Comparison of ENCODE assay signal across 21 mouse cellular contexts in the genomic region with DNA sequence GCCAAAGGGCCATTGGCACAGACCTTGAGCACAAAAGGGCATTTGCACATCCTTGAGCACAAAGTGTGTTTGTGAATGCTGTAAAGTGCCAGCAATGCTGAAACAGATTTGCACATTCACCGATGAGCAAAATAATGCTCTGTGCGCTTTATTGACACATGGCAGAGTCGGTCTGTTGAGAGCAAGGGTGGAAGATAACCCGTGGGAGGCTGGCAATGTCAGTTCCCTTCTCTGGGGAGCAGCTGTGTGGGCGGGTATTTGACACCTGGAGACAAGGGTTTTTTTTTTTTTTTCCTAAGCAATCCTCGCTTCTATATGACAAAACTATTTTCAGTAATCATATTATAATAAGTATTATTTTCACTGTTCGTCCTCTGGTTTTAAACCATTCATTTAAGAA. TPM values are rescaled to one million over a fixed set of nuclear protein-coding genes. Genes with fewer than 3 reads are reported as not detected.
DNase-seq lines count a peak whose midpoint lies in the region; ATAC-seq and TF ChIP-seq lines count a peak whose summit lies in the region.
"Had no signal": no experiment of that assay in that cellular context is flagged by ENCODE, and none has a peak within 500 bp of the region (broad histone marks: within the 10 kb centered on the region; RNA-seq: fewer than 3 reads in every experiment).

No protein-coding gene starts in this region.

- no peak overlapping the region for H3K9ac ChIP-seq in kidney, postnatal 0 days (ENCODE audit: low read depth, low read length)
- no peak overlapping the region for H3K9ac ChIP-seq in CH12.LX (ENCODE audit: insufficient read depth, low read depth)
- H3K9ac ChIP-seq in hindbrain, embryonic 13.5 days = no peak overlapping the region
- H3K9ac ChIP-seq: embryonic facial prominence, embryonic 15.5 days; forebrain, embryonic 15.5 days; heart, embryonic 12.5 days; hindbrain, embryonic 15.5 days had no signal

- no peaks in the 10 kb centered on the region for H3K36me3 ChIP-seq in kidney, postnatal 0 days (ENCODE audit: insufficient read depth, low read length)
- H3K36me3 ChIP-seq in CH12.LX (replicated peaks in 1 of 2; ENCODE audit: control insufficient read depth in 1 of 2, insufficient read depth in 1 of 2, low read length in 1 of 2) = no peaks in the 10 kb centered on the region
- H3K36me3 ChIP-seq in hindbrain, embryonic 13.5 days = no peaks in the 10 kb centered on the region
- H3K36me3 ChIP-seq: embryonic facial prominence, embryonic 15.5 days; forebrain, embryonic 10.5 days; forebrain, embryonic 15.5 days; heart, embryonic 12.5 days; hindbrain, embryonic 10.5 days; hindbrain, embryonic 15.5 days had no signal

- no peak for ATAC-seq in kidney, postnatal 0 days (replicated peaks; ENCODE audit: low FRiP score, low read depth)
- no peak for ATAC-seq in hindbrain, embryonic 13.5 days (ENCODE audit: low FRiP score)
- ATAC-seq: CD4-positive, CD25-positive, alpha-beta regulatory T cell, adult 4 months; forebrain, embryonic 15.5 days had no signal

- H3K4me3 ChIP-seq in kidney, postnatal 0 days (replicated peaks; ENCODE audit: low read depth, low read length) = no peak overlapping the region
- H3K4me3 ChIP-seq in CH12.LX (replicated peaks in 1 of 3; ENCODE audit: low read depth in 2 of 3, low read length in 2 of 3, poor library complexity in 1 of 3) = no peak overlapping the region
- H3K4me3 ChIP-seq in hindbrain, embryonic 13.5 days = no peak overlapping the region
- H3K4me3 ChIP-seq: embryonic facial prominence, embryonic 15.5 days; erythroblast, embryonic 14.5 days; forebrain, embryonic 10.5 days; forebrain, embryonic 15.5 days; heart, embryonic 12.5 days; hindbrain, embryonic 10.5 days; hindbrain, embryonic 15.5 days had no signal

- dilution Hi-C loops in CH12.LX (cut with MboI; ENCODE audit: extremely low pct_ligation_motif_present, extremely low pct_unique_long_range_greater_than_20kb, low sequenced_read_pairs) = no loop called here

- 0 out of 2 replicates have a peak, but pooled peaks have one; percentile 8 for TF ChIP-seq EP300 in CH12.LX (IDR thresholded peaks at IDR 0.05; ENCODE audit: low read length)

- TF ChIP-seq RAD21 in CH12.LX (IDR thresholded peaks at IDR 0.05; ENCODE audit: low read depth, low read length) = no peak

- in situ Hi-C loops in CH12.LX (cut with MboI; ENCODE audit: low pct_ligation_motif_present, low pct_unique_long_range_greater_than_20kb, low sequenced_read_pairs) = no loop called here

- no peak overlapping the region for H3K27ac ChIP-seq in kidney, postnatal 0 days
- H3K27ac ChIP-seq in CH12.LX (ENCODE audit: insufficient read depth, low read depth) = no peak overlapping the region
- H3K27ac ChIP-seq in hindbrain, embryonic 13.5 days = no peak overlapping the region
- H3K27ac ChIP-seq: embryonic facial prominence, embryonic 15.5 days; forebrain, embryonic 10.5 days; forebrain, embryonic 15.5 days; hindbrain, embryonic 10.5 days; hindbrain, embryonic 15.5 days had no signal

- no peaks in the 10 kb centered on the region for H3K9me3 ChIP-seq in kidney, postnatal 0 days (replicated peaks; ENCODE audit: low read length)
- H3K9me3 ChIP-seq in CH12.LX (replicated peaks; ENCODE audit: low read length) = no peaks in the 10 kb centered on the region
- no peaks in the 10 kb centered on the region for H3K9me3 ChIP-seq in hindbrain, embryonic 13.5 days
- H3K9me3 ChIP-seq: embryonic facial prominence, embryonic 15.5 days; forebrain, embryonic 10.5 days; forebrain, embryonic 15.5 days; heart, embryonic 12.5 days; hindbrain, embryonic 10.5 days; hindbrain, embryonic 15.5 days had no signal

- no peaks in the 10 kb centered on the region for H3K27me3 ChIP-seq in kidney, postnatal 0 days (ENCODE audit: insufficient read depth, low read length)
- no peaks in the 10 kb centered on the region for H3K27me3 ChIP-seq in CH12.LX (replicated peaks)
- no peaks in the 10 kb centered on the region for H3K27me3 ChIP-seq in hindbrain, embryonic 13.5 days
- H3K27me3 ChIP-seq: embryonic facial prominence, embryonic 15.5 days; forebrain, embryonic 15.5 days; heart, embryonic 12.5 days; hindbrain, embryonic 15.5 days had no signal

- H3K4me1 ChIP-seq in kidney, postnatal 0 days (replicated peaks; ENCODE audit: insufficient read depth, low read length) = no peaks in the 10 kb centered on the region
- H3K4me1 ChIP-seq in CH12.LX (ENCODE audit: control insufficient read depth in 1 of 2, insufficient read depth in 2 of 2) = peaks cover 0 to 5% of the 10 kb centered on the region in 2 experiments; a peak in 2 of 4 replicates
- H3K4me1 ChIP-seq in hindbrain, embryonic 13.5 days (replicated peaks) = no peaks in the 10 kb centered on the region
- H3K4me1 ChIP-seq: forebrain, embryonic 15.5 days; heart, embryonic 12.5 days; hindbrain, embryonic 15.5 days had no signal

- no peak for TF ChIP-seq CTCF in kidney, postnatal 0 days (IDR thresholded peaks at IDR 0.05; ENCODE audit: low read depth)
- no peak for TF ChIP-seq CTCF in CH12.LX (conservative IDR thresholded peaks at IDR 0.05 in 1 of 2, IDR thresholded peaks at IDR 0.05 in 1 of 2; ENCODE audit: low read depth in 2 of 2, low read length in 2 of 2)

- no peak for TF ChIP-seq POLR2A in CH12.LX (IDR thresholded peaks at IDR 0.05; ENCODE audit: low read depth, low read length)

- intact Hi-C loops in left cerebral cortex, postnatal 36 days (cut with DNase I) = no loop called here

- peak; percentile 28 for DNase-seq in kidney, postnatal 0 days (ENCODE audit: low spot score)
- no peak for DNase-seq in kidney, adult 18-20 months
- DNase-seq in left cerebral cortex, adult 11 months (ENCODE audit: low spot score) = peak; percentile 21
- no peak for DNase-seq in left cerebral cortex, postnatal 36 days (ENCODE audit: low spot score in 2 of 2)
- peak; percentile 17 for DNase-seq in CH12.LX (ENCODE audit: extremely low read depth)
- DNase-seq: adrenal gland, postnatal 10 days; B cell, adult 2 months; cerebellum, adult 11-12 months; cerebellum, adult 9-10 months; cerebellum, postnatal 25 days; gastrocnemius, postnatal 25 days had no signal

- no peaks in the 10 kb centered on the region for H3K79me2 ChIP-seq in CH12.LX (replicated peaks; ENCODE audit: control insufficient read depth, extremely low read depth, insufficient read depth, poor library complexity, severe bottlenecking)

- 45% methylated on average over 7 of the region's 7 CpGs for WGBS in kidney, postnatal 0 days
- 71% methylated on average over 7 of the region's 7 CpGs for WGBS in hindbrain, embryonic 13.5 days

- no peak overlapping the region for H3K4me2 ChIP-seq in kidney, postnatal 0 days (ENCODE audit: low read length)
- no peak overlapping the region for H3K4me2 ChIP-seq in CH12.LX (ENCODE audit: insufficient read depth, low read depth, poor library complexity, severe bottlenecking)
- no peak overlapping the region for H3K4me2 ChIP-seq in hindbrain, embryonic 13.5 days
- H3K4me2 ChIP-seq: embryonic facial prominence, embryonic 15.5 days; forebrain, embryonic 15.5 days; heart, embryonic 12.5 days; hindbrain, embryonic 15.5 days had no signal

TF ChIP-seq in CH12.LX, 34 proteins besides CTCF, POLR2A, EP300 and RAD21:
- TF ChIP-seq ZNF384 (IDR thresholded peaks at IDR 0.05; ENCODE audit: low read depth, low read length) (peak; percentile 79), RCOR1 (conservative IDR thresholded peaks at IDR 0.05; ENCODE audit: low read depth, low read length) (no peak)

RNA-seq across cellular contexts. Expression of a gene that starts 22.7 kb away (rescaled TPM):
- polyA plus RNA-seq in kidney, postnatal 0 days (2015; fragmentation: Nextera tagmentation; extraction: Ambion mirVana) = 0.64 and 0.82 TPM in 2 replicates
- 10 to 100 TPM; 26.0 to 31.0 TPM for total RNA-seq in left cerebral cortex, postnatal 36 days (2021)
- total RNA-seq in CH12.LX (2012; rRNA removed) = 4.6 and 5.6 TPM in 2 replicates
- 1.8 and 2.4 TPM in 2 replicates for total RNA-seq in CH12.LX (2014; rRNA removed)
- polyA plus RNA-seq in CH12.LX (2012; ENCODE audit: insufficient read length, low read depth) = 14.0 and 17.0 TPM in 2 replicates
- 1.6 and 1.7 TPM in 2 replicates for polyA plus RNA-seq in hindbrain, embryonic 13.5 days (2015; fragmentation: Nextera tagmentation; extraction: Ambion mirVana)
- total RNA-seq: granulocyte monocyte progenitor cell, adult 5-6 weeks had no signal
- polyA plus RNA-seq: erythroblast, embryonic 14.5 days had no signal

Comparison
In these comparisons a context has a peak if more than half of its experiments do, and no peak if none do; other contexts are left out.
1. DNase-seq: peak in kidney, postnatal 0 days (single experiment), left cerebral cortex, adult 11 months (single experiment) and CH12.LX (single experiment); none in kidney, adult 18-20 months (single experiment) and left cerebral cortex, postnatal 36 days (0 of 2).